Mouse (Mus musculus): ENCODE results near the gene Ppp1r32. TPM values are rescaled to one million over a fixed set of nuclear protein-coding genes. Genes with fewer than 3 reads are reported as not detected.

The Ppp1r32 gene
- polyA plus RNA-seq, 1 experiment from 2014 or later, result 0.19 TPM

DNA sequence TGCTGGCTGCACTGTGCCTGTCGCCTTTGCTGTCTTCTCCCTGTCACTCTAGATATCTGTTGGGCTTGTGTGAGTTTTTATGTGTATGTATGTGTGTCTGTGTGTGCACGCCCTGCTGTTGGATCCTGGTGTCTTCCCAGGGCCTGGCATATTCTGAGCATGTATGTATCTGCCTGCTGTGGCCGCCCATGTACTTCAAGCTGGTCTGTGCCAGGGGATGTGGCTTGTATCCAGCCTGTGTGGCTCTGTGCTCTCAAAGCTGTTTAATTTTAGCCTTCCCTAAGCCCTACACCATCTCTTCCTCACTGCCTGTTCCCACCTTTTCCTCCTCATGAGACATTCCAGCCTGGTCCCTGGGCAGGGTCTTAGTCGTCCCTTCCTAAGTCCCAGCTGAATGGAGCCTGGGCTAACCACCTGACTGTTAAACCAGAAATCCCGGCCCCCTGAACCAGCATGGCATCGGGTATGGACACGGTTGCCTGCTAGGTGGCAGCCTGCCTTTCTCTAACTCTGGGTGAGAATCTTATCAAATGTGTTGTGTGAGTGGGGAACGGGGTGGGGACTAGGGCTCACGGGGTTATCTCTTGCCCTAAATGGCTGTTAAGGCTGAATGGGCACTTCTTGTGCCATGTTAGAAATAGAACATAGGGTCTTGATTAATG is 48.7 kb downstream of the Ppp1r32 start:
- 57% methylated on average over 9 of the region's 9 CpGs for WGBS

DNA sequence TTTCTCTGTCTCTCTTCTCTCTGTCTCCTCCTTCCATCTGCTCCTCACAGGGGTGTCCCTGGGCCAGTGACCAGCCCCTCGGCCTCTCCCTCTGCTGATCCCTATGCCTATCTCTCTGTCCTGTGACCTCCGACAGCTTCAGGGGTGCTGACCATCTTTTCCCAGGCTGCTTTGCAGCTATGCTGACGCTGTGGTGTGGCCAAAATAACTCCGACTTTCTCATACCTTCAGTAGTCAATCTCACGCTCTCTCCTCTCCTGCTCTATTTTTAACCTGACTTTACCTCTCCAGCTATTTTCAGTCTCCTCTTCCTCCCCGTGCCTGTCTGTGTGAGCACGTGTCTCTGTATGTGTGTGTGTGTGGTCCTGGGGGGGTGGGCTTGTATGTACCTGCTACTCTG is 49.5 kb downstream of the Ppp1r32 start:
- Histone ChIP-seq H3K4me3 (replicated peaks) (no peak overlapping the region), H3K9me3 (no peaks in the 10 kb centered on the region), H3K4me2 (no peak overlapping the region), H3K4me1 (peaks cover 27% of the 10 kb centered on the region), H3K36me3 (no peaks in the 10 kb centered on the region), H3K27ac (no peak overlapping the region), H3K27me3 (replicated peaks) (no peaks in the 10 kb centered on the region), H3K9ac (no peak overlapping the region)
- WGBS, result 63% methylated on average over 7 of the region's 7 CpGs
- no peak for ATAC-seq (ENCODE audit: insufficient read depth, low FRiP score, low read depth)

More for the DNA sequence above, 48.7 kb downstream of the Ppp1r32 start:
- no peak overlapping the region for H3K4me3 ChIP-seq (replicated peaks)
- no peak for ATAC-seq (ENCODE audit: insufficient read depth, low FRiP score, low read depth)
- no peaks in the 10 kb centered on the region for H3K9me3 ChIP-seq
- H3K4me1 ChIP-seq, result peaks cover 27% of the 10 kb centered on the region
- no peak overlapping the region for H3K9ac ChIP-seq
- H3K27me3 ChIP-seq (replicated peaks), result no peaks in the 10 kb centered on the region
- H3K36me3 ChIP-seq, result no peaks in the 10 kb centered on the region
- no peak overlapping the region for H3K27ac ChIP-seq
- H3K4me2 ChIP-seq, result no peak overlapping the region

DNA sequence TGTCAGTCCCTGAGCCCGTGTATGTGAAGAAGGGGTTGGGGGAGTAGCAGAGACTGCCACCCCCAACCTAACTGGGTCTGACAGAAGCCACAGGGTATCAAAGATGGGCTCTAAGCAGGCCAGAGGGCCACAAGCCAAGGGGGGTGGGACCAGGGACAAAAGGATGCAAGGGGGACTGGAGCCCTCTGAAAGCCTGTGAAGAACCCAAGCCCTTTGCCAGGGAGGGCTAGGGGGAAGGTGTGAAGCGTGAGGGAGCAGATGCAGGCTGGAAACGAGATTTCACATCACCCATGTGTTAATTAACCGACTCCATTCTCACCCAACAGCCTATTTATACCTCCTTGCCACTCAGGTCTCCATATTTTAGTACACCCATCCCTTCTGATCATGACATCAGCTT is 50.9 kb downstream of the Ppp1r32 start:
- ATAC-seq (ENCODE audit: insufficient read depth, low FRiP score, low read depth), result no peak
- Histone ChIP-seq H3K4me1 (peaks cover 30% of the 10 kb centered on the region), H3K27me3 (replicated peaks) (no peaks in the 10 kb centered on the region), H3K27ac (no peak overlapping the region), H3K36me3 (no peaks in the 10 kb centered on the region), H3K9me3 (no peaks in the 10 kb centered on the region), H3K4me2 (no peak overlapping the region), H3K4me3 (replicated peaks) (no peak overlapping the region), H3K9ac (no peak overlapping the region)
- WGBS, result 50% methylated on average over 4 of the region's 4 CpGs

DNA sequence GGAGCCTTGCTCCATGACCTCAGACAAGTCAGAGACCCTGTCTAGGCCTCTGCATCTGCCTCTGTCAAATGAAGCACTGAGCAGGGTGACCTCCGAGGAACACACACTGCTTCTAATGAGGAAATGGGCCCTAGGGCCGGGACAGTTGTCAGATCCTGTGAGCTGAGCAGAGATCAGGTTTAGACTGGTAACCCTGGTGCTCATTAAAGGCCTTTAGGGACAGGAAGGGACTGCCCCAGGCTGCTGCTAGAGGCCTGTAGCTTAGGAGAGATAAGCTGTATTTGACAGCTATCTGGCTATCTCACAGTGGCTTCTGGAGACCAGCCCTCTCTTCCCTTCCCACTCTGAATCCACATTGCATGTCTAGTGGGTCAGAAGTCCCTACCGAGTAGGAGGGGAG is 51.3 kb downstream of the Ppp1r32 start:
- 39% methylated on average over 3 of the region's 3 CpGs for WGBS
- no peak for ATAC-seq (ENCODE audit: insufficient read depth, low FRiP score, low read depth)

DNA sequence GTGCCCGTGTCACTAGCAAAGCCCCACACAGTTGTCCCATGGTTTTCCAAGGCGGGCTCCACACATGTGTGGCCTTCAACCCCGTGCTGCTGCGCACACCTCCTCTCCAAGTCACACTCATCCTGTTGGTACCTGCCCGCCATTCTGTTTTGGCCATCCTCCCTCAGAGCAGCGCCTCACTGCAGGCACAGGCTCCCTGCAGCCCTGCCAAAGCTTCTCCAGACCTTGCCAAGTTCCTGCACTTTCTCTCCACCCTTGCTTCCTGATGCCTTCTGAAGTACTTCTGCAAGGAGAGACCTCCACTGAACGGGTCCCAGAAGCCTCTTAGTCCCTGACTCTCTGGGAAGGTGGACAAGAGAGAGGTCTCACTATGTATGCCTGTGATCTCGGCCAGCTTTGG is 53.4 kb downstream of the Ppp1r32 start:
- 81% methylated on average over 8 of the region's 8 CpGs for WGBS
- H3K4me3 ChIP-seq (replicated peaks), result no peak overlapping the region
- no peak overlapping the region for H3K27ac ChIP-seq
- H3K9me3 ChIP-seq, result no peaks in the 10 kb centered on the region
- H3K4me2 ChIP-seq, result no peak overlapping the region
- no peak overlapping the region for H3K9ac ChIP-seq
- ATAC-seq (ENCODE audit: insufficient read depth, low FRiP score, low read depth), result no peak
- H3K36me3 ChIP-seq, result no peaks in the 10 kb centered on the region
- H3K4me1 ChIP-seq, result peaks cover 34% of the 10 kb centered on the region
- H3K27me3 ChIP-seq (replicated peaks), result peaks cover 3% of the 10 kb centered on the region; the same call in 1 of the 2 replicates

More for the DNA sequence above, 51.3 kb downstream of the Ppp1r32 start:
- H3K27me3 ChIP-seq (replicated peaks), result no peaks in the 10 kb centered on the region
- no peaks in the 10 kb centered on the region for H3K36me3 ChIP-seq
- H3K4me3 ChIP-seq (replicated peaks), result no peak overlapping the region
- H3K9ac ChIP-seq, result no peak overlapping the region
- no peaks in the 10 kb centered on the region for H3K9me3 ChIP-seq
- peaks cover 31% of the 10 kb centered on the region for H3K4me1 ChIP-seq
- H3K4me2 ChIP-seq, result no peak overlapping the region
- H3K27ac ChIP-seq, result no peak overlapping the region

DNA sequence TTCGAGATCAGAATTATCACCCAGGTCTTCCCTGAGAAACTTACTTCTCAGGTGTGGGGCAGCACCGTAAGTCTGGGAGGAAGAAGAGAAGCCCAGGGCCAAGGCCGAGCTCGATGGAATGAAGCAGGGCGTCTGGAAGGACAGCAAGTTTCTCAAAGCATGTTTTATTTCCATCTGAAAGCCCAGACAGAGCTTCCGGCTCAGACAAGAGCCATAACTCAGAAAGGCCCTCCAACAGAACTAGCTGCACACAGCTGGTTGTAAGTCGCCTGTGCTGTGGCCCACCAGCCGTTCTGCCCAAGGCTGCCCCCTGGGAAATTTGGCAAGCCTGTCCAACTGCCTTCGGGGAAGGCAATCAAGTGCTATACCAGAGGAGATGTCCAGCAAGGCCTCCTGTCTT is 55.3 kb downstream of the Ppp1r32 start:
- Histone ChIP-seq H3K9me3 (no peaks in the 10 kb centered on the region), H3K36me3 (no peaks in the 10 kb centered on the region), H3K4me1 (peaks cover 38% of the 10 kb centered on the region), H3K27me3 (replicated peaks) (peaks cover 3% of the 10 kb centered on the region; the same call in 1 of the 2 replicates), H3K9ac (no peak overlapping the region), H3K4me2 (no peak overlapping the region), H3K4me3 (replicated peaks) (no peak overlapping the region), H3K27ac (no peak overlapping the region; the same call in 1 of the 2 replicates)
- 49% methylated on average over 9 of the region's 9 CpGs for WGBS
- no peak for ATAC-seq (ENCODE audit: insufficient read depth, low FRiP score, low read depth)

DNA sequence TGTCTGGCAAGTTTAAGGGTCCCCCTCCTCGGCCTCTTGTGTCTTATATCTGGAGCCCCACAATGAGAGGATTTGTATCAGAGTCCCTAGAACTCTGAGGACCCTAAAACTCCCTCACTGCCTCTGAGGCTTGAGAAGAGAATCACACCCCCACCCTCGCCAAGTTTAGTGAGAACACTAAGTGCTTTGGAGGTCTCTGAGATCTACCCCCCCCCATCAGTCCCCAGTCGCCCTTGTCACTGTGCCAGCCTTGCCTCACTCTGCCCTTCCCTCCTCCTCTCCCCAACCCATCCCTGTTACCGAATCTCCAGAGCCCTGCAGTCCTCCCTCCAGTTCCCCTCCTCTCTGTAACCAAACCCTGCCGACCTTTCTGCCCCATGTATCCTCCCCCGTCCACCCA is 55.9 kb downstream of the Ppp1r32 start:
- no peak overlapping the region for H3K9ac ChIP-seq
- WGBS, result 41% methylated on average over 6 of the region's 6 CpGs
- no peaks in the 10 kb centered on the region for H3K9me3 ChIP-seq
- peaks cover 3% of the 10 kb centered on the region; the same call in 1 of the 2 replicates for H3K27me3 ChIP-seq (replicated peaks)
- no peak overlapping the region for H3K27ac ChIP-seq
- H3K4me3 ChIP-seq (replicated peaks), result no peak overlapping the region
- no peak overlapping the region for H3K4me2 ChIP-seq
- ATAC-seq (ENCODE audit: insufficient read depth, low FRiP score, low read depth), result no peak
- no peaks in the 10 kb centered on the region for H3K36me3 ChIP-seq
- H3K4me1 ChIP-seq, result peaks cover 44% of the 10 kb centered on the region

DNA sequence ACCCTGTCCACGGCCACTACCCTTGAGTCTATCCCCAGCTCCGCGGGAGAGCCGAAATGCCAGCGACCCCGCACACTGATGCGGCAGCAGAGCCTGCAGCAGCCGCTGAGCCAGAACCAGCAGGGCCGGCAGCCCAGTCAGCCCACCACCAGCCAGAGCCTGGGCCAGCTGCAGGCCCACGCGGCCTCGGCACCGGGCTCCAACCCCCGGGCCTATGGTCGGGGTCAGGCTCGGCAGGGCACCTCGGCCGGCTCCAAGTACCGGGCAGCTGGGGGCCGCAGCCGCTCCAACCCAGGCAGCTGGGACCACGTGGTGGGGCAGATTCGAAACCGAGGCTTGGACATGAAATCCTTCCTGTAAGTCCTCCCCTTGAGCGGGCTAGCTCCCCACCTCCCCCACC is 56.4 kb downstream of the Ppp1r32 start:
- H3K9me3 ChIP-seq, result no peaks in the 10 kb centered on the region
- peaks cover 3% of the 10 kb centered on the region; the same call in 1 of the 2 replicates for H3K27me3 ChIP-seq (replicated peaks)
- no peak overlapping the region for H3K27ac ChIP-seq
- H3K9ac ChIP-seq, result no peak overlapping the region
- H3K4me2 ChIP-seq, result no peak overlapping the region
- ATAC-seq (ENCODE audit: insufficient read depth, low FRiP score, low read depth), result no peak
- H3K36me3 ChIP-seq, result no peaks in the 10 kb centered on the region
- WGBS, result 55% methylated on average over 25 of the region's 25 CpGs
- no peak overlapping the region for H3K4me3 ChIP-seq (replicated peaks)
- H3K4me1 ChIP-seq, result peaks cover 45% of the 10 kb centered on the region

DNA sequence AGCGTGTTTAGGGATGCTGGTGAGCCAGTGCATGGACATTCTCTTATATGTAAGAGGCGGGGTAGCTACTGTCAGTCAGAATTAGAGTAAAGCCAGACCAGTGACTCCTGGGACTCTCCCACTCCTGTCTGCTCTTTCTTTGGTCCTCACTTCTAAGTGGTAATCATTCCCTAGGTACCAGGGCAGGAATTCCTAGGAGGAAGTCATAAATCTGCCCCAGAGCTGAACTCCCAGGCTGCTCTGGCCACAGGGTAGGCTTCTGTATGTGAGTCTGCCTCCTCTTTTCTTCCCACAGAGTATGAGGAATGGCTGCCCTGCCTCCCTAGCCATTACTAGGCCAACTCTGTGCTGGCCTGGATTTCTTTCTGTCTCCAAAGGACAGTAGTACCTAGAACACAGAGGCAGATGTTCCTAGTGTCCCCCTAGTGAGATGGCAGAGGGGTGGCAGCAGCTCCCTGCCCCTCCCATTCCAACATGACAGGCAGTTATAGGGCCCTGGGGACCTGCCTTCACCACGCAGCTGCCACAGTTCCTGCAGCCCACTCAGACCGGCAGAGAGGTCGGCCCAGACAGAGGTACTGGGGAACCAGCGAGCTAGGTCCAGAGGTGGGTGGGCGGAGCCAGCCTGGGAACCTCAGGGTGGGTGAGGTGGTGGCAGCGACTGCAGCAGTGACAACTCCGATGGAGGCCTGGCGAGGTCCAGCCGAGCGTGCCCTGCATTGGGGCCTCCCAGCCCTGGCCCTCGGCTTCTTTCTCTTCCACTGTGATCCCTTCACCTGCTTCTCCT is 57.1 kb downstream of the Ppp1r32 start:
- no peak overlapping the region for H3K9ac ChIP-seq

DNA sequence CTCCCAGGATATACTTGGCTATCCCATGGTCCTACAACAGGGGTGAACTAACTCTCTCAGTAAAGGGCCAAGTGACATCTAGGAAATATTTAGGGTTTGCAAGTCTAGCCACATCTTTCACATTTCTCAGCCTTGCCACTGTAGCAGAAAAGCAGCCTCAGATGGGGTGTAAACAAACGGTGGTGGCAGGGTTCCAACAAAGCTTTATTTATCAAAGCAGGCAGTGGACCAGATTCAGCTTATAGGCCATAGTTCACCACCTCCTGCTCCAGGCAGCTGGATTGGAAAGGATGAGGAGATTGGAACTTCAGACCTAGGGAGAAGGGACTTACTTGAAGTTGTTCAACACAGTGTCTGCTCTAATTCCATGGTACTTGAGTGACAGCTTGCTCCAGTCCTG is 58.0 kb downstream of the Ppp1r32 start:
- Histone ChIP-seq H3K27ac (no peak overlapping the region), H3K9ac (no peak overlapping the region), H3K4me1 (peaks cover 34% of the 10 kb centered on the region), H3K4me2 (no peak overlapping the region), H3K9me3 (no peaks in the 10 kb centered on the region), H3K36me3 (no peaks in the 10 kb centered on the region), H3K4me3 (replicated peaks) (no peak overlapping the region), H3K27me3 (replicated peaks) (peaks cover 3% of the 10 kb centered on the region; the same call in 1 of the 2 replicates)
- WGBS, result 44% methylated on average over 1 of the region's 1 CpGs
- no peak for ATAC-seq (ENCODE audit: insufficient read depth, low FRiP score, low read depth)

More for the DNA sequence above, 57.1 kb downstream of the Ppp1r32 start:
- peaks cover 3% of the 10 kb centered on the region; the same call in 1 of the 2 replicates for H3K27me3 ChIP-seq (replicated peaks)
- no peak for ATAC-seq (ENCODE audit: insufficient read depth, low FRiP score, low read depth)
- no peak overlapping the region for H3K4me3 ChIP-seq (replicated peaks)
- H3K36me3 ChIP-seq, result no peaks in the 10 kb centered on the region
- no peaks in the 10 kb centered on the region for H3K9me3 ChIP-seq
- H3K4me1 ChIP-seq, result peaks cover 43% of the 10 kb centered on the region
- H3K4me2 ChIP-seq, result no peak overlapping the region
- H3K27ac ChIP-seq, result no peak overlapping the region
- WGBS, result 57% methylated on average over 13 of the region's 13 CpGs

Data from stomach, embryonic 15.5 days (tissue).